Mouse (Mus musculus) adrenal gland, adult 2 months (tissue): ENCODE measurements at regions not wholly inside any gene's neighbourhood (a gene's known extent, or its start where the extent isn't known, plus 50 kb on each side); places are given as distances from the start of the nearest gene placed in this dataset.

Experiments used
- DNase-seq: peaks from one replicate; pipeline ENCODE4 v3.0.0; 2021

DNA sequence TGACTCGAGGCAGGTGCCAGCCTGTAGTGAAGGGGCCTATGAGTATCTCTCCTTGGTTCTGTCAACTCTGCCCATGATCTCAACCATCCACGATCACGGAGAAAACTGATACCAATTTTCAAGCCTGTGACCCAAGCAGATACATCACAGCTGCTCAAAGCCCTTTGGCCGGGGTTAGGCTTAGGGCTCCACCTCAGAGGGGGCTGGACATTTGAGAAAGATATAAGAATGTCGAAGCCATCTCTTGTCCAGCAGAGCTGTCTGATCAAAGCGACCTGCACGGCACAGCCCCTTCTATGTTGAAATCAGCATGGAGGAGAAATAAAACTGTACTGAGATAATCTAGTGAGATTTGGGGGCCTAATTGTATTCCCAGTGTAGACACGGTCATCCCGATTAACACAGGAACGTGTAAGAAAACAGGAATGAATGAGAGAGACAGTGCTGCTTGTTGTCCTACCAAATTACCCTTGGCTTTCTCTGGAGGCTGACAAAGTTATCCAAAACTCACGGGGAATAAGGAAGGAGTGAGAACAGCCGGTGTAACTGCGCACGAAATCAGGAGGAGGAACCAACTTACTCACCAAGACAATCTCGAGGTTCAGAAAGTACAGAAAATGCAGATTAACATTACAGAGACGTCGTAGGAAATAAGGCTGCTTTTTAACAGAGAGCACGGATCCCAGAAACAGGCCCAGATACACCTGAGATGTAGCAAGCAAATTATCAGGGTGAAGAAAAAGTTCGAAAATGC lies 212.7 kb upstream of the Amigo2 start:
- DNase-seq = no peak

DNA sequence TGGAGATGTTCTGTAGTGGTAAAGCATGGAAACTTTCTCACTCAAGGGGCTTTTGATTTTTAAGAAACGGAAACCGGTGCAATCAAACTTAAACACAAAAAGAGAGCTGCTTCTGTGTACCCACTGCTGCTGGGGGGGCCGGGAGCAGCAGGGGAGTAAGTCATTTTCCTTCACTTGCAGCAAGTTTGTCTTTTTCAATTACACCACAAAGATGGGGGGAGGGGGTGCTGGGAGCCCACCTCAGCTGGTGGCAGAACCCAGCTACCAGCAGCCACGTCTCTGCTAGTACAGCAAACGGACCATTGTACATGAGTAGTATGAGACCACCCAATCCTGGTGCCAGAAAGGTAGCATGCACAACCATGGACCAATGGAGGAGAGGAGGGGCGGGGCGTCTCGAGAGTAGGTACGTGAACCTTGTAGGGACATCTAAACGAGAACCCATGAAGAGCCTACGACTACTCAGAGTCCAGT lies 211.7 kb upstream of the Amigo2 start:
- DNase-seq = no peak

DNA sequence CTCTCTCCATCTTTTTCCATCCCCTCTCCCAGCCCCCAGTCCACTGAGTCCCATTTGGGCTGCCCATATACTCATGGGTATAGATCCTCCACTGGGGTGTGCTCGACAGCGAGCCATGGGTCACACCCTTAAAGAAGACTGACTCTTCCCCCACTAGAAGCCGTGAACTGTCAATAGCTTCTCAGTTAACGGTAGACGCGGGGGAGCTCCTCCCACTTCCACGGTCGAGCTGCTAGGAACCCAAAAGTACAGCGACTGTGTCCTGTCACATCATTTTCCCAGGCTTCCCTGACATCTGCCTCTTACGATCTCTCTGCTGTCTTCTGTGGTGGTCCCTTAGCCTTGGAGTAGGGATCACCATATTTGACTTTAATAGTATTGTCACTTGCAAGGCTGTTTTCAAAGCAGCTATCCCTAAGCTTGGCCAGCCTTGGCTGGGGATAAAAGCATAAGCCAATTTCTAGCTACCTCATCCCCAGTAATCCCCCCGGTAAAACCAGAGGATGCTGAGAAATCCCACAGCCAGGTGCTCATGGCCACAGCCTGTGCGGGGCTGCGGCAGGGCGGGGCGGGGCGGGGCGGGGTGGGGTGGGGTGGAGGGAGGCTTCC lies 211.2 kb upstream of the Amigo2 start:
- no peak for DNase-seq

DNA sequence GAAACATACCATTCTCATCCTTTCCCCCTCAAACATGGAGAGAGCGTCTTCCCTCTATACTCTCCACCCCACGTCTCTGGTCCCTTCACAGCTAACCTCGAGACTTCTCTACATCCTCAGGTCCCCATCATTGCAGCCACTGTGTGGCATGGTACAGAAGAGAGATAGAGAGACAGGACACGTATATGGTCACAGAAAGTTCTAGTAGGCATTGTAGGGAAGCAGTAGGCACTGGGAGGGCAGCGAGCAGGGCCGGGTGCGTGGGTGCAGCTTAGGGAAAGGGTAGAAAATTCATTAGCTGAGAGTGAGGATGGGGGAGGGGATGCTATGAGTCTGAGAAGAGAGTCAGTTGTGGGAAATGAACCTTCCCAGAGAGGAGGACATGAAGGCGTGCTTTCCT lies 210.4 kb upstream of the Amigo2 start:
- DNase-seq = no peak

DNA sequence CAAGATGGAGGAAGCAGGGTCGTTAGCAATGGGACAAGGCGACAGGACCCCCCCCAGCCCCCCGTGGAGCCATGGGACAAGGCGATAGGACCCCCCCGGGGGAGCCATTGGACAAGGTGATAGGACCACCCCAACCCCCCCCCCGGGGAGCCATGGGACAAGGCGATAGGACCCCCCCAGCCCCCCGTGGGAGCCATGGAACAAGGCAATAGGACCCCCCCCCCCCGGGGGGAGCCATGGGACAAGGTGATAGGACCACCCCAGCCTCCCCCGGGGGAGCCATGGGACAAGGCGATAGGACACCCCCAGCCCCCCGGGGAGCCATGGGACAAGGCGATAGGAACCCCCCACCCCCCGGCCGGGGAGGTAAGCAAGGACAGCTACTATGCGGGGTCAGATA lies 209.9 kb upstream of the Amigo2 start:
- DNase-seq = no peak

DNA sequence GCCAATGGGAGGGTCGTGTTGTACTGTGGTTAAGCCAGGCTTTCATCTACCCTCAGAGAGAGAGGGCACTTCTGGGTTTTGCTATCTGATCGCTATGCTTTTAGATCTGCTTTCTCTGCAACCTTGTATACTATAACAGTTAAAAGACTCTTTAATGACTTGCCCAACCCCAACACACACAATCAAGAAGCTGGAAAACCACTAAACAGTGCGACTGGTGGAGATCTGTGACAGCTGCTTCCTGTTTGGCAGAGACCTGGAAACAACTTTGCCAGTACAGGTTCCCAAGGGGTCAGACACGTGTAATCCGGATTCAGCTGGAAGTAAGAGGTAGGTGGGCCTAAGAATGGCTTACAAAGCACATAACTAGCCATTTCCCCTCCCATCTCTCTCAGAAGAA lies 208.6 kb upstream of the Amigo2 start:
- DNase-seq = no peak

DNA sequence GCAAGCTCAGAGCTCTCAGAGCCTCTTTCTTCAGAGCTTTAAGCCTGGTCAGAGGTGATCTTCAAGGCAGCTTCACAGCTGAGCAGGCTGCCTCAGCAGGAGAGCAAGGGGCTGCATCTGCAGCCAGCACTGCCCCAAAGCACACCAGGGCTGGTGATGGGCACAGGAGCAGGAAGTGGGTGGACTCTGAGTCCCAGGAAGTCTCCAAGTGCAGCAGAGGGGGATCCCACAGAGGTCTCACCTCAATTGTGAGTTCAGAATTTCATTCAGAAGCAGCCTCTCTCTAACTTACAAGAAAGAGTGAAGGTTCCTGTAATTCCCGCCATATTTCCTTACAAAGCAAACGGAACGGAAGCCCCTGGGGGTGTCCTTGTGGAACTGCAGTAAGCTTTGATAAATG lies 202.6 kb upstream of the Amigo2 start:
- DNase-seq = no peak

DNA sequence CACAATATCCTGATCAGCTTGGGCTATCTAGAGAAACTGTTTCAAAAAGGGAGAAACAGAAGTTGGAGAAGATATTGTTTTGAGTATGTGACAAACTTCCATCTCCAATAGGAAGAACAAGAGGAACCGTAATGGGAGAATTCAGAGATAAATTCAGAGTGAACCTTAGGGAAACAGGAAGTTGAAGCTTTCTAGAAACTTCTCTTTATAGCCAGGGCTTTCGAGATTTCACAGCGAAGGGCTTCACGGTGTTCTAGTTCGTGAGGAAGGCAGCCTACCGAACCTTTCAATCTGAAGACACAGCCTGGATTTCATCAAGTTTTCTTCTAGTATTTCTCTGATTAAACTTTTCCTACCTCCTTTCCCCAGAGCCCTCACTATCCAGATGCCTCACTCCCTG lies 201.9 kb upstream of the Amigo2 start:
- no peak for DNase-seq

DNA sequence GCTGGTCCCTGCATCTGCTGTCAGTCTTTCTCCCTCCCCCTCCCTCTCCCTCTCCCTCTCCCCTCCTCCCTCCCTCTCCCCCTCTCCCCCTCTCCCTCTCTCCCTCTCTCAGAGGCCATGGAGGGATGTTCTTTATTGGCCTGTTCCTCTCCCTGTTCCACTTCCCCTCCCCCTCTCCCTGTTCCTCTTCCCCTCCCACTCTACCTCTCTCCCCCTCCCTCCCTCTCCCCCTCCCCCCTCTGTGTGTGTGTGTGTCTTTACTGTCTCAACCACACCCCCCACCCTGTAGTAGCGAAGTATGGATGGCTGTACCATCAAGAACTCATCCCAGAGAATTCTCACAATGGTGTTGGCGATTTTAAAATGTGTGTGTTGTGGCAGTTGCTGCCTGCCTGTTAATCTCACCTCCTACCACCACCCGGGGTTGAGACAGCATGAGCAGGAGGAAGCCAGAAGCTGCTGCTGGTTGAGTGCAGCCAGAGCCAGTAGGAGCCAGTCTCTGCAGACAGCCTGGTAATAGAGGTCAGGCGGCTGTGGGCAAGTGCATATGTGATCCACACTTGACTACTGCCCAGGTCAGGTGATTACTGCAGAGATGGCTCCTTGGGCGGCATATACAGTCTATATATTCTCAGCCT lies 201.3 kb upstream of the Amigo2 start:
- DNase-seq = no peak

DNA sequence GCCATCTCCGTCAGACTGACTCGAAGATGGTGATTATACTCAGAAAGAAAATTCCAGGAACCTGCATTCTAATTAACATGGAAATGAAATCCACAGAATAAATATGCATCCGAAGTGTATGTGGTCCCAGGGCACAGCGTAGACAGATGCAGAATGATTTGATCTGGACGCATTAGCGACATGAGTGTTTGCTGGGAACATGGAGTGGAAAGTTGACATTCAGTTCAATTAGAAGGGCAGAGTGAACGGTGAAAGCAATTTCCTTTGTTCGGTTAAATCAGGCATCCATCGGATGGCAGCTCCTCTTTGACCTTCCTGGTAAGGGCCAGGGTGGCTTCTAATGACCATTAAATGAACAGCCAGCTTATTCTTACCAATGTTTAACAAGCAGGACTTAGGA lies 199.1 kb upstream of the Amigo2 start:
- no peak for DNase-seq

DNA sequence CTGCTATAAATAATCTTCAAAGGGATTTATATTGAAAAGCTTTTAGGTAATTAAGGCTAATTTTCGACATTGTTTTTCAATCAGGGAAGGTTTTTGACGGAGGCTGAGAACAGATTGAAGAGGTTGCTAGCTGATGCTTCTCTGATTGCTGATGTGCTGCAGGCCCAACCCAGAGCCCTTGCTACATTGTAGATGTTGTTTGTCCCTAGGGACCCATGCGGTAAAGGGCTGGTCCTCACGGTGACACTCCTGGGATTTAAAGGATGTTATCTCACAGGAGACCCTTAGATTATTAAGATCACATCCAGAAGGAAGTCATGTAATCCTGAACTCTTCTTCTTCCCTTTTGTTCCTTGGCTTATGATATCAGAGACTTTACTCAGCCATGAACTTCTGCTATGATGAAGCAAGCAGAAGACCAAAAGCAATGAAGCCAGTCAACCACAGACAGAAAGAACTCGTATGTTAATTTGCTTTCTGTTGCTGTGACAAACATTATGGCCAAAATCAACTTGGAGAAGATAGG lies 191.2 kb upstream of the Amigo2 start:
- DNase-seq = no peak
